Mouse (Mus musculus): ENCODE measurements around the gene Prpf18.

- TF ChIP-seq GATA1 (IDR thresholded peaks at IDR 0.05; ENCODE audit: borderline replicate concordance, low read length) (no peak), FLI1 (IDR thresholded peaks at IDR 0.05; ENCODE audit: low read length) (no peak)
Observed at GRCm38 (mm10) chr2:4586245-4586644, 65.7 kb downstream of the Prpf18 start.

Data from megakaryocyte, embryonic 14.5 days (primary cell).